Mouse (Mus musculus) E14TG2a.4 (cell line): ENCODE data around the gene Thap8.

Experiments
- CTCF ChIP-seq: conservative IDR thresholded peaks from 2 replicates; pipeline ENCODE4 v1.5.1; 2014; ENCODE audit warnings: low read length
- POU5F1 ChIP-seq: IDR thresholded peaks from 2 replicates; pipeline ENCODE4 v1.6.1; 2014; ENCODE audit warnings: low read length, borderline replicate concordance

DNA sequence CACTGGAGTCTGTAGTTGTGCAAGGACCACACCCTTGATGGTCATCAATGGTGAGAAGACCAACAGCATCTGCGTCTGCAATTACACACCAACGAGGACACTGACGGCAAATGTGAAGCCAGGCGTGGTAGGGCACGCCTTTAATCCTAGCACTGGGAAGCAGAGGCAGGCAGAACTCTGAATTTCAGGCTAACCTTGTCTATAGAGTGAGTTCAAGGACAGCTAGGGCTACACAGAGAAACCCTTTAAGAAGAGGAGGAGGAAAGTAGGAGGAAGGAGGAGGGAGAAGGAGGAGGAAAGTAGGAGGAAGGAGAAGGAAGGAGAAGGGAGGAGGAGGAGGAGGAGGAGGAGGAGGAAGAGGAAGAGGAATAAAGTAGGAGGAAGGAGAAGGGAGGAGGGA lies 14.4 kb upstream of the Thap8 start:
- TF ChIP-seq CTCF (no peak), POU5F1 (no peak)
